Mouse (Mus musculus) myocyte (in vitro differentiated cells): ENCODE measurements around the gene Gm20388.

Experiments
- CEBPB ChIP-seq: IDR thresholded peaks from 2 replicates; pipeline ENCODE4 v1.6.1; 2011; ENCODE audit warnings: mild to moderate bottlenecking, moderate library complexity; ENCODE audit not compliant: poor library complexity, insufficient read depth, severe bottlenecking
- E2F4 ChIP-seq: IDR thresholded peaks from one replicate; pipeline ENCODE4 v1.6.1; 2011; ENCODE audit warnings: mild to moderate bottlenecking, control low read depth, moderate library complexity; ENCODE audit not compliant: insufficient read depth
- MAX ChIP-seq: IDR thresholded peaks from one replicate; pipeline ENCODE4 v1.6.1; 2011; ENCODE audit warnings: low read depth, mild to moderate bottlenecking, control low read depth
- MYOD1 ChIP-seq, 3 experiments: IDR thresholded peaks; one replicate each; pipeline ENCODE4 v1.6.1; 2011; ENCODE audit warnings: control low read depth in 2 of 3, low read depth in 2 of 3, mild to moderate bottlenecking in 2 of 3, moderate library complexity in 1 of 3; ENCODE audit not compliant: insufficient read length in 2 of 3, control insufficient read depth in 1 of 3
- MYOG ChIP-seq, 3 experiments: IDR thresholded peaks; one replicate each; pipeline ENCODE4 v1.6.1; 2011; ENCODE audit warnings: control low read depth in 2 of 3, low read depth in 2 of 3, mild to moderate bottlenecking in 2 of 3; ENCODE audit not compliant: insufficient read length in 2 of 3, control insufficient read depth in 1 of 3, insufficient read depth in 1 of 3
- POLR2A ChIP-seq: IDR thresholded peaks from one replicate; pipeline ENCODE4 v1.6.1; 2011; ENCODE audit warnings: low read depth, mild to moderate bottlenecking, control low read depth, moderate library complexity; ENCODE audit not compliant: insufficient read length
- POLR2AphosphoS2 ChIP-seq: IDR thresholded peaks from one replicate; pipeline ENCODE4 v1.6.1; 2011; ENCODE audit warnings: low read depth, control low read depth; ENCODE audit not compliant: insufficient read length
- REST ChIP-seq: IDR thresholded peaks from one replicate; pipeline ENCODE4 v1.6.1; 2011; ENCODE audit warnings: mild to moderate bottlenecking, control low read depth, moderate library complexity; ENCODE audit not compliant: insufficient read depth, insufficient read length
- SRF ChIP-seq: IDR thresholded peaks from one replicate; pipeline ENCODE4 v1.6.1; 2011; ENCODE audit warnings: low read depth; ENCODE audit not compliant: control insufficient read depth, insufficient read length
- TCF12 ChIP-seq: IDR thresholded peaks from one replicate; pipeline ENCODE4 v1.6.1; 2011; ENCODE audit warnings: mild to moderate bottlenecking, control low read depth; ENCODE audit not compliant: poor library complexity, insufficient read depth, severe bottlenecking
- TCF3 ChIP-seq: IDR thresholded peaks from one replicate; pipeline ENCODE4 v1.6.1; 2011; ENCODE audit warnings: low read depth, control low read depth; ENCODE audit not compliant: insufficient read length
- USF1 ChIP-seq: IDR thresholded peaks from one replicate; pipeline ENCODE4 v1.6.1; 2011; ENCODE audit warnings: low read depth, mild to moderate bottlenecking, control low read depth, moderate library complexity

DNA sequence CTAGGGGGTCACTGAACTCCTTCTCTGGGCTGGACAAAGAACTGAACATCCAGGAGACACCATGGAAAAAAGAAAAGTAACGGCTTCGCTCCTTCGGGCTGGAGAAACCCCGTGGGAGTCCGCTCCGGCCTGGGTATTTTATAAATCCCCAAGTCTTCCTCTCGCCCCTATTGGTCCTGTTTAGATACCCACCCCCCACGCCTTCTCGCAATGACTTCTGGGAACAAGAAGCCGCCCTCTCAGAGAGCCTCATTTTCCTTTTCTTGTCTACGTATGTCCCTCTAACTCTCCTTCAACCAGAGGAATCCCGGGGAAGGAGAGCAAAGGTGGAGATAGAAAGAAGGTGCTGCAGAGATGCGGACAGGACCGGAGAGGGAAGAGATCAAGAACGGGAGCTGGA is 4452.7 kb downstream of the Gm20388 start:
- no peak for TF ChIP-seq POLR2A
- no peak for TF ChIP-seq MAX
- TF ChIP-seq E2F4: no peak
- TF ChIP-seq POLR2AphosphoS2: no peak
- no peak for TF ChIP-seq MYOD1 (IDR thresholded peaks at IDR 0.05; ENCODE audit: control insufficient read depth in 1 of 3, insufficient read length in 2 of 3, low read depth in 2 of 3)
- no peak for TF ChIP-seq MYOG (IDR thresholded peaks at IDR 0.05; ENCODE audit: control insufficient read depth in 1 of 3, insufficient read depth in 1 of 3, insufficient read length in 2 of 3, low read depth in 2 of 3)
- no peak for TF ChIP-seq USF1
- no peak for TF ChIP-seq REST
- TF ChIP-seq TCF3: no peak
- no peak for TF ChIP-seq TCF12
- TF ChIP-seq SRF: no peak
- no peak for TF ChIP-seq CEBPB
